Mouse (Mus musculus) spleen, postnatal 10 days (tissue): Measurements from ENCODE around the gene Rack1.
"Not testable (repeated sequence)": the region's sequence is repeated elsewhere in the genome, so short reads cannot be mapped to it uniquely, and the experiment has no call there.

Experiments used
- DNase-seq, 2 experiments: peaks; one replicate each; pipeline ENCODE4 v3.0.0; 2021 to 2022; ENCODE audit warnings: low spot score in 2 of 2

Gene Rack1

DNA sequence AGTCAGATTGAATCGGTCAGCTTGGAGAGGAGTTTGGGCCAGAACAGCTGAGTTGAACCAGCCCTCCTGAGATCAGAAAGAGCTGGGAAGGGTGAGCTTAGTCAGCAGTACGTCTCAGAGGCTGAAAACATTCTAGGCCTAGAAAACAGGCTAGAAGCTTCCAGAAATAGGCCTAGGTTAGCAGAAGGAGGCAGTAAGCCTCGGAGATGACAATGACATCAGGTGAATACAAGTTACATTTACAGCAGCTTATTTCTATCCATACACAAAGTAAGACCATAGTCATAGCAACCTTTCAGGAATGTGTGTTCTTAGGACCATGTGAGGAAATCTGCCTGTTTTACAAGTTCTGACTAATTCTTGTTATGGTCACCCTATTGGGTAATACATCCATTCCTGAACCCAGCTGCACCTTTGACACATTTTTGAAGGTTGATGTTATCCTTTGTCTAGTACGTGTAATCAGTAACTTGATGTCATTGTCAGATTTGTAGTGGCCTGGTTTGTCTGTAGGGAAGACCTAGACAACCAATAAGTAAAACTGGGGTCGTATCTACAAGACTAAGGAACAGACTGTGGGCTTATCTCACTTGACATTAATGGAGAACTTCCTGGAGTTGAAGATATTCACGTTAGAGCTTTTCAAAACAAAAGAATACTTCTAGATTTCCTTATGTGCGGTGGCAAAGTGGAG, 19.6 kb downstream of the Rack1 start:
- DNase-seq = no peak

DNA sequence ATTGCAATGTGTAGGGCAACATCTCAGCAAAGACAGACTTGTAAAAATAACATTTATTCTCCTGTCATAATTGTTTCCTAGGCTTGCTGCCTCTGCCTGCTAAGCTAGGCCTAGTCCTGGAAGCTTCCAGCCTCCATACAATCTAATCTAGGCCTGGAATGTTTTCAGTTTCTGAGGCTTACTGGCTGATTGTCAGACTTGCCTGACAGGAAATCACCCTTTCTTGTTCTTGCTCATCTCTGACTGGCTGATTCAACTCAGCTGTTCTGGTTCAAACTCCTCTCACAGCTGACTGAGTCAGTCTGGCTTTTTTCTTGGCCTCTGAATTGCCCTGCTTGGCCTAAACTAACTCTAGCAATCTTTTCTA, 20.2 kb downstream of the Rack1 start:
- DNase-seq = no peak

DNA sequence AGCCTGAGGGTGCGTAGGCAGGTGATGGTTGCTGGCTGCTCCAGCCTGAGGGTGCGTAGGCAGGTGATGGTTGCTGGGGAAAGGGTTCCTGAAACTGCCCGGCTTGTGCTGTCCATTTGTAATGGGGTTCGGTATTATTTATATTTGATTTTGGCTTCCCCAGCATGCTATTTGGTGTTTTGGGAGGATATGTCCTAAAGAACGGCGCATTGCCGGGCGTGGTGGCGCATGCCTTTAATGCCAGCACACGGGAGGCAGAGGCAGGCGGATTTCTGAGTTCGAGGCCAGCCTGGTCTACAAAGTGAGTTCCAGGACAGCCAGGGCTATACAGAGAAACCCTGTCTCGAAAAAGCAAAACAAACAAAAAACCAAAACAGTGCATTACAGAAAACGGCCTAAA, 21.2 kb downstream of the Rack1 start:
- not testable (repeated sequence) for DNase-seq

DNA sequence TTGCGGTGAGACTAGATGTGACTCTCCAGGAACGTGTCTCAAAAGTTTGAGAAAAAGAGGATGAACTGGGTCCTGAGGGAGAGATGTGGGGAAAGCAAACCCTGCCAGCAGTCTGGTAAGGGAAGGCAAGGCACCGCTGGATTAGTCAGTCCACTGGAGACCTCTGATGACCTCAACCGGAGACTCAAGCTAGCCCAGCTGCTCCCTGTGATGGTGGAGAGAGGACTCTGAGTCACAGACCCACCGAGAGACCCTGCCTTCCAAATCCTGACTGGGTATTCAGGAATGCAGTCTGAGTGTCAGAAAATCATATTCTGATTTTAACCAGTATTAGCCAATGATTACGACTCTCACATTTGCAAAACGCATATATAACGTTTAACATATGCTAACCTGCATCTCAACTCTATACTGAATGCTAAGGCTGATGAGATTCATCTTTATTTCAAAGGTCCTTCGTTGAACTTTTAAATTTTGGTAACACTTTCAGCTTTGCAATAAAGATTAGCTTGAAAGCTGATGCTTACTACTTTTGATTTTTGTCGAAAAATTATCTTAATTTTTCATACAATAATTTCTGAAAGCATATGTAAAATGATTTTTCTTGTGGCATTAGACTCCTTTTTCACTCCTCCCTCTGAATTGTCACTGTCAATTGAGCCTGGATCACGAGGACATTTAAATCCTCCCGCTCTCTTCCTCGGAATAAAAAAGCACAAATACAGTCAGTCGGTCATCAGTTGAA, 22.8 kb downstream of the Rack1 start:
- DNase-seq = no peak

DNA sequence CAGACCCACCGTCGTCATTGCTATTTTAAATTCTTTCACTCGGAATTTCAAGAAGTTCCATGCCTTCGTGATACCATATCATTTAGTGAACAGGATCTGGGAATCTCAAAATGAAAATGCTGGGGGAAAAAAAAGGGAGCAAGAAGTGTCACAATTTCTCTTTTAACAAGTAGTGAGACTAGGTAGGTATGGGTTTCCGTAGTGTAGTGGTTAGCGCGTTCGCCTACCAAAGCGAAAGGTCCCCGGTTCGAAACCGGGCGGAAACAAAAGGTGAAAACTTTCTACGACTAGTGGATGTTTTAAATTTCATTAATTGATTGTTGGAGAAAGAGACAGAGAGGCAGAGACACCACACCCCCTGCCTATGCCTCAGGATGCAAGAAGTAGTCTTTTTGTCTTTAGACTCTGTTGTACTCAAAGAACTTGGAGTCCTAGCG, 23.4 kb downstream of the Rack1 start:
- peak; percentile 69 to 79 for DNase-seq

DNA sequence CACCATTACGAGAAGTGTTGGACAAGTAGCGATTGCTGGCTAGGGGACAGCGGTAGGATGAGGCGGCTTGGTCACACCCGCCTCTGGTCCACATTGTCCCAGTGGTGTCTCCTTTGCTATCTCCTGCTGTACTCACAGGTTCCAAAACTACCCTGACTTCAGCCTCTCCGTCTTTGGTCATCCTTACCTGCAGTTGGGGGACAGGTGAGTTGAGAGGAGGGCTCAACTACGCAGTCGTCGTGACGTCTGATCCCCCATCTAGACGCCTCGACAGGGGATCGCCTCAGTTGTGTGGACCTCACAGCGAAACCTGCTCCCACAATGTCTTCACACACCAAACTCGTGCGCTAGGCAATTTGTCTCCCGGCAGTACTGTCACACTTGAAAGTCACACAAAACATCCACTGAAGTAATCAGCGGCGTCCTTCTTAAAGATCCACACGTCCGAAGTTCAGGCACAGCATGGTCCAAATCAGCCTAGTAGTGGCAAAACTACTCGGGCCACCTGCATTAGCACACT, 24.2 kb downstream of the Rack1 start:
- DNase-seq = peak in 1 of 2 experiments; percentile 37

DNA sequence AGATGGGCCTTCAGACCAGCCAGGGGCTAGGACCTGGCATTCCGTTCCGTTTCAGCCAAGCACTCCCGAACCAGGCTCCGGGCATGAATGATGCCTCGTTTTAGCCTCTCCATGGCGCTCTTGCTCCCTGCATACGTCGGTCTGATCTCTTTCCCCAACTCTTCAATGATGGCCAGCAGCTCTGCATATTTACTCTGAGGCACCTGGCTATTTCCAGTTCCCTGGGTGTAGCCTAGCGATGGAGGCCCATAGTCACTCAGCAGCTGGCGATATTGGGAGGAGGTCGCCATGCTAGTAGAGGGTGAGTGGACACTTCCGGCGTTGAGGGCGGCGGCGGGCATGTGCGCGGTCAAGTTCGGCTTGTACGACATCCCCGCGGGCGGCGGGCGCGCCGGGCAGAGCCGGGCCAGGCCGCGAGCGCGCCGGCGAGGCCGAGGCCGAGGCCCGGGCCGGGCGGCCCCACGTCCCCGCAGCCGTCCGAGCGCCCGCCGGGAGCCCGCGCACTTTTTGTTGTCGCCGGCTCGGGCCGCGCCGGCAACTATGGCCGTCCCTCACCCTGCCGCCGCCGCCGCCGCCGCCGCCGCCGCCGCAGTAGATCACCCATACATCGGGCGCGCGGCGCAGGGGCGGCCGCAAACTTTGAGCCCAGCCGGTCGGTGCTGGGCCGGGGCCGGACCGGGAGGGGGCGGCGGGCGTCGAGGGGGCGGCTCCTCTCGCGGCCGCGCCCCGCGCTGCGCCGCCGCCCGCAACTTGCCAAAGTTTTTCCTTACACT, 26.0 kb downstream of the Rack1 start, which contains the start of the genes Trim7 and Gm12184:
Gene Trim7 (plus strand): TSS at position 162 of the 773 bp plus-strand sequence.
Gene Gm12184 (minus strand): TSS at position 677 of the 773 bp plus-strand sequence.
- DNase-seq = peak in 1 of 2 experiments; percentile 37

DNA sequence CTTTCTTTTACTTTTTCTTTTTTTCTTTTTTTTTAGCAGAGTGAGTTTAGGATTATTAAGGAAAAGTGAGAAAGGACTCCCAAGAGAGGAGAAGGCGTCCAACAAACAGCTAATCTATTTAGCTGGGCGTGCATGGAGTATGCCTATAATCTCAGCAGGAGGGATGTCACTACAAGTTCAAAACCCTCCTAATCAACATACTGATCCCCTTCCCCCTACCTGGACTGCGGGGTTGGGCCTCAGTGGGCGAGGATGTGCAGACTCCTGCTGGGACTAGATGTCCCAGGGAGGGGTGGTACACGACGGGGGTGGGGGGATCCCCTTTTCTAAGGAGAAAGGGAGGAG, 26.6 kb downstream of the Rack1 start:
- DNase-seq = no peak

DNA sequence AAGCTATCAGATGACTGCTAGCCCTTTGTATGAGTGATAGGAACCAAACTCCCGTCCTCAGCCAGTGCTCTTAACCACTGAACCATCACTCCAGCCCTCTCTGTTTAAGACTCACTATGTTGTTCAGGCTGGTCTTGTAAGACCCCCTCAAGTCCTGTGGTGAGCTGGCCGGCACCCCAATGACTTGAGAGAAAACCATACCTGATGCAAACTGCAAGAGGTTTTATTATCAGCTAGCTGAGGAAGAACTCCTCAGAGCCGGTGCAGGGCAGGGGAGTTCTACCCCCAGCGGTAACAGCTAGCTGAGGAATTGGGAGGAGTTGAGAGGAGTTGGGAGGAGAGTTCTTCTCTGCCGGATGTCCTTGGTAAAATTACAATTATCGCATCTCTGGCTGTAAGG, 27.8 kb downstream of the Rack1 start:
- no peak for DNase-seq

DNA sequence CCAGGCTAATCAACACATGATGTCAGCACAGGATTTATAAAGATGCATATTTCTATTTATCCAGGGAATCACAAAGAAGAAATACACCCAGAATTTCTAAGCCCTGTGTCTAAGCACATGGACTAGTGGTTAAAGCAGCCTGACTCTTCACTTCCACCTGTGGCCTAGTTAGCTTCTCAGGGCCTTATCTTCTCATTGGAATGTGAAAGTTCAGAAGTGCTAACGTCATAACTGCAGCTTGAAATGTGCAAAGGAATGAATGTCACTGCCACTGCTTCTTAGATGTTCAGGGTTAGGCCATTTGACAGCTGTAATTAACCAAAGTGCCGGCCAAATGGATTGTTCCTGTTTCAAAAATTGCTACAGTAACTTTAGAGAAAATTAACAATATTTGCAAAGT, 30.1 kb downstream of the Rack1 start:
- DNase-seq = no peak

DNA sequence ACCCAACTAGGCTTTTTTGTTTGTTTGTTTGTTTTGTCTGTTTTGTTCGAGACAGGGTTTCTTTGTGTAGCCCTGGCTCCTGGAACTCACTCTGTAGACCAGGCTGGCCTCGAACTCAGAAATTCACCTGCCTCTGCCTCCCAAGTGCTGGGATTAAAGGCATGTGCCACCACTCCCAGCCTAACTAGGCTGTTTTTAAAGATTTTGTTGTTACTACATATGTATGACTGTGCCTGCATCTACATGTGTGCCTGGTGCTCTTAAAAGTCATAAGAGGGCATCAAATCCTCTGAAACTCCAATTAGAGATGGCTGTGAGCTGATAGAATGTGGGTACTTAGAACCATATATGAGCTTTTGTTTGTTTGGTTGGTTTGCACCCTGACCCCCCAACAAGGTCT, 31.1 kb downstream of the Rack1 start:
- DNase-seq = no peak

DNA sequence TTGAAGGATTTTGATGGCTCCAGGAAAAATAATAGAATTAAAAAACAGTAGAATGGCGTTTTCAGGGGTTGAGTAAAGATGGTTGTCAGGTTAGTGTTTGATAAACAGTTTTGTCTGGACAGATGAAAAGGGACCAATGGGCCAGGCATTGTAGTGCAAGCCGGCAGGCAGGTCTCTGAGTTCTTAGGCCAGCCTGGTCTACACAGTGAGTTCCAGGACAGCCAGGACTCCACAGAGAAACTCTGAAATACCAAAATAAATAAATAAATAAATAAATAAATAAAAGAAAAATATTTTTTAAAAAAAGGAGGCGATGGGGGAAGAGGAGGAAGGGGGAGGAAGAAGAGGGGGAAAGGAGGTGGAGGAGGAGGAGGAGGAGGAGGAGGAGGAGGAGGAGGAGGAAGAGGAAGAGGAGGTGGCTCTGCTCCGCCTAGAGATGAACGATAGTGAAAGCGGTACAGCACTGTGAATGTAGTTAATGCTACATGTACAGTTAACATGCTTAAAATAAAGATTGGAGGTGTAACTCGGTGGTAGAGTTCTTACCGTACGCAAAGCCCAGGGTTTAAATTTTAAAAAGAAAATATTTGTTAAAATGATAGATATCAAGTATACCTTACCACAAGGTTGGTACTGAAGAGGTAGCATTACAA, 33.1 kb downstream of the Rack1 start:
- no peak for DNase-seq

DNA sequence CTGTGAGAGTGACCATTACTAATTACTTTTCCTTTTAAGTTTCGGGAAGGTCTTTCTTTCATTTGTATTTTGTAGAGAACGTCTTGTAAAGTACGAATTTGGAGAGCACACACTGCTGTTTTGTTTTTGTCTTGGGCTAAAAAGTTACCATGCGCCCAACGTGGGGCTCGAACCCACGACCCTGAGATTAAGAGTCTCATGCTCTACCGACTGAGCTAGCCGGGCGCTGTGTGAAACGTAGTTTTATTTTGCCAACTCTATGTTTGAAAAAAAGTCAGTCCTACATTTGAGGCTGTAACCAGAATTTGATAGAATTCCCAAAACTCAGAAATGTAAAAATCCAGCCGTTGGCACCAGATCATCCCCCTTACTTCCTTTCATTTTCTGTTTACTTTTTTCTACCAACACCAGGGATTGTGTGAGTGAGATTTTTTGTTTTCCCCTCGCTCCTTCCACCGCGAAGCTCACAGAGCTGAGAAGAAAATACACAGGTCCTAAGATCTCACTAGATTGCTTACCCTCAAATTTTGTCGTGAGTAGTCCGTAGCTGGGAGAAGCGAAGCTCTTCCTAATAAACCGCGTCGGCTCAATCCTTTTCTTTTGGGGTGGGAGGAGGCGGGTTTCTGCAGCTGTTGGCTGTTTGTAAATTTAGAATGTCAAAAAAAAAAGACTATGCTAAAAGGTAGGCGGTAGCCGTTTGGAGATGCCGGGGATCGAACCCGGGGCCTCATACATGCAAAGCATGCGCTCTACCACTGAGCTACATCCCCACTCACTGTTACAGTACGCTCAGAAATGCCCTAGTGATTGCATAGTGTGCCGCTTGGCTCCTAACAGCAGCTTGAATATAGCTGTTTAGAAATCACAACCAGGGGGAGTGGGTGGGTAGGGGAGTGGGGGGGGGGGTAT, 33.9 kb downstream of the Rack1 start:
- peak; percentile 89 to 92 for DNase-seq

DNA sequence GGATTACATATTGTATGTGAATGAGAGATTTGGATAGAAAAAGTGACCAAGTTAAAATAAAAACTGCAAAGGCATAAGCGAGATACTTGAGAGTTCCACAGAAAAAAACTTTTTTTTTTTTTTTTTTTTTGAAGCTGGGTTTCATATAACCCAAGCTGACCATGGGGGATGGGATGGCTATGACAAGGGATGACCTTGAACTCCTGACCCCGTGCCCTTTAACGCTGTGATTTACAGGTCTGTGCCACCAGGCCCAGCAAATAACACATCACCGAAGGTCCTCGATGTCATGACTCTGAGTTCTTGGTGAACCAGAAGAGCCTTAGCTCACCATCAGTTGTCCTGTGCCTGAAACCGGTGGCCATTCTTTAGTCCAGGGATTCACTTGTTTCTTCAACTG, 35.8 kb downstream of the Rack1 start:
- DNase-seq = no peak

DNA sequence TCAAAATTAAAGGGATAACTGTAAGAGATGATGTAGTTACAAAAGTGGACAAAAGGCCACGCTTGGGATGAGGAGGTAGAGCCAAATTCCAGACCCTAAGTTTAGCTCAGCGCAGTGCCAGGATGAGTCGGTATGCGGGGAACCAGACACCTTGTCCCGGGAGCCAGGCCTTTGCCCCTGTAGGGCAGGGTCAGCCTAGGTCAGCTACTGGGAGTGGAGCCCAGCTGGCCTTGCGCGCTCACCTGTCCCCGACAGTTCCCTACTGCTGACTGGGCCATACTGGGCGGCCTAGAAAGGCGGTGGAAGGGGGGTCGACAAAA, 36.8 kb downstream of the Rack1 start:
- DNase-seq = no peak

DNA sequence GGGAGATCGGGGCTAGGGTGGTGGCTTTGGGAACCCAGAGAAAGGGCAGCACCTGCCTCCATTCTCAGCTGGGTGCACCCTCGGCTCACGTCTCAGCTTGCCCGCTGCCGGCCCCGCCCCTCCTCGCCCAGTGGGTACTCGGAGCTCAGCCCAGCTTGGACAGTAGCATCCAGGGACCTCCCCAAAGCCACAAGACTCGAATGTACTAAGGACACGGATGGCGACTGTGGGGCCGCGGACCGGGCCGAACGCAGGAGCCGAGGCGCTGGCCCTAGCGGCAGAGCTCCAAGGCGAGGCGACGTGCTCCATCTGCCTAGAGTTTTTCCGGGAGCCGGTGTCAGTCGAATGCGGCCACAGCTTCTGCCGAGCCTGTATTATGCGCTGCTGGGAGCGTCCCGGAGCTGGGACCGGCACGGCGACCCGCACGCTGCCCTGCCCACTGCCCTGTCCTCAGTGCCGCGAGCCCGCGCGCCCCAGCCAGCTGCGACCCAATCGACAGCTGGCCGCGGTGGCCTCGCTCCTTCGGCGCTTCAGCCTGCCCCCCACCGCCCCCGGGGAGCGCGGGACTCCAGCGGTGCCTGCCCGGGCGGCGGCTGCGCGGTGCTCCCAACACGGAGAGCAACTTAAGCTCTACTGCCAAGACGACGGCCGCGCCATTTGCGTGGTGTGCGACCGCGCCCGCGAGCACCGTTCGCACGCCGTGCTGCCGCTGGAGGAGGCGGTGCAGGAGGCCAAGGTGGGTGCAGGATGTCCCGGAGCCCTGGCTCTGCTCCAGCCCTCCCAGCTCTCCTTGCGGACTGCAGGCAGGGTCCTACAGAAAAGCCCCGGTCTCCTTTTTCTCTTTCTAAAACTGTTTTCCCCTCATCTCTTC, 37.4 kb downstream of the Rack1 start:
- peak; percentile 63 to 75 for DNase-seq

DNA sequence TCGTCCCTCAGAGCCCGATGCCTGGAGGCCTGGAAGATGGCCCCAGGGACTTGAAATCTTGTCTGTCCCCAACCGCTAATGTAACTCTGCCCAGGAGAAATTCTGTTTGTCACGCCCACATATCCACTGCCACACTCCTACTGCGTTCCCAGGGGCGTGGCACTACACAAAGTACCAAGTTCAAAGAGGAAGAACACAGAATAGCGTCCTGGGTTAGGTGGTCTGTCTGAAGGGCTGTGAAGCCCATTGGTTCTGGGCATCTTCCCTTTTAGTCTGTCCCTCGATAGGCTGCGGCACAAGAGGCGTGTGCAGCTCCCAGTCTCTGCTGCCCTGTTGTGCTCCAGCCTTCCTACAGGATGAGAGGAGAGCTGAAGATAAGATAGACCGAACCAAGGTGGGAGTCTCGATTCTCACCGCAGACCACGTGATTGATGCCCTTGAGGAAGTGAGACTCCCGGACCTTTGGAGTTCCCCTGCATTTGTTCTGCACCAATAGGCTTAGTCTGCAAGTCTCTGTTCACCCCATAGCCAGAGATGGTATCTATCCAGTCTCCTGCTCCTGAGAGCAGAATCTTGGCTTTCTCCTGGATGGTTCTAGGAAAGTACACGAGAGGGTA, 38.2 kb downstream of the Rack1 start:
- DNase-seq = peak; percentile 38 to 67

DNA sequence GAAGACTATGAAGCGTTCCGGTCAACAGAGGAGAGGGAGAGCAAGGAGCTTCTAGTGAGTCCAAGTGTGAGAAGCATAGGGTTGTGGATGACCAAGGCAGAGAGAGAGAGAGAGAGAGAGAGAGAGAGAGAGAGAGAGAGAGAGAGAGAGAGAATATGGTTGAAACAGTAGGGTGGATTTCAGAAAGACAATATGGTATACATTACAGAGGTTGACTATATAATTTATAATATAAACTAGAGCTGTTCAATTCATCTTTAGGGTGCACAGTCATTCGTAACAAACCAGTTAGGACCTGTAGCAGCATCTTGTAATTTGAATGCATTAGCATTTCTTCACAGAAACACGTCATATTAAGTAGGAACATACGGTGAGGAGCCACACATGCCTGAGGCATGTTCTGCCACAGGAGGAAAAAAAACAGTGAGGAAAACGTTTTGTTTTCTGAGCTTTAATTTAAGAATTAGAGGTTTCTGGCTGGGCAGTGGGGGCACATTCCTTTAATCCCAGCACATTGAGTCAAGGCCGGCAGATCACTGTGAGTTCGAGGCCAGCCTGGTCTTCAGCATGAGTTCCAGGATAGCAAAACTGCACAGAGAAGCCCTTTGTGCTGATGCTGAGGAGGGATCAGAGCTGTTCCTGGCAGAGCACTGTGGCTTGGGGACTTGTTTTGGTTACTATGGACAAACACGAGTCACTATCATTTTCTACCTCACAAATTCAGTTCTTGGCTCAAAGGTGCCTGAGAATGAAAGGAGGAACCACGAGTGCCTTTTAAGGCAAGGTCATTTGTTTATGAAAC, 38.9 kb downstream of the Rack1 start:
- no peak for DNase-seq

DNA sequence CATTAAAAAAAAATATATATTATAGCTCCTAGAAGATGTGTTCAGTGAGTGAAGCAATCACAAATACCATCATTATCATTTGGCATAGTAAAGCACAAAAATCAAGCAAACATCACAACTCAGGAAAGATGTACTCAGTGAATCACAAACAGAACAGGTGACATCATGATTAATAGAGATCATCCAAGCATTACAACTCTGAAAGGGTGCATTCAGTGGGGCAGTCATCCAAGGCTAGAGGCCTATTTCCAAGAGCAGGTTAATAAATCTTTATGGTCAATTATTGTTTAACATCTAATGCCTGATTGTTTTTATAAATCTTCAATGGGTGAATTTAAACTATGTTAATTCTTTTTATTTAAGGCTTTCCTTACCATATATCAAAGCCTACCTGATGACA, 40.7 kb downstream of the Rack1 start:
- DNase-seq = no peak
